In genomic region chr15:89150041-89150390, GRCm38 (mm10) we compare ENCODE assay signal across 9 mouse cellular contexts. TPM values are rescaled to one million over a fixed set of nuclear protein-coding genes. Genes with fewer than 3 reads are reported as not detected.
A peak's percentile ranks its signal among the peaks of the same experiment; 100 is the strongest.
DNase-seq lines count a peak whose midpoint lies in the region; ATAC-seq lines count a peak whose summit lies in the region.
"Had no signal": no experiment of that assay in that cellular context is flagged by ENCODE, and none has a peak within 500 bp of the region (broad histone marks: within the 10 kb centered on the region; RNA-seq: fewer than 3 reads in every experiment).

No protein-coding gene starts in this region.

- no peak overlapping the region for H3K27ac ChIP-seq in embryonic facial prominence, embryonic 15.5 days (replicated peaks)
- peak overlapping the region; percentile 23; the same call in 1 of the 2 replicates for H3K27ac ChIP-seq in intestine, embryonic 16.5 days (ENCODE audit: low read length)

- H3K4me1 ChIP-seq in embryonic facial prominence, embryonic 15.5 days, result peaks cover 40% of the 10 kb centered on the region
- peaks cover 17% of the 10 kb centered on the region for H3K4me1 ChIP-seq in intestine, embryonic 16.5 days (ENCODE audit: control insufficient read depth, insufficient read depth, low read length)

- H3K36me3 ChIP-seq in embryonic facial prominence, embryonic 15.5 days, result peaks cover 16% of the 10 kb centered on the region
- H3K36me3 ChIP-seq in intestine, embryonic 16.5 days (ENCODE audit: control insufficient read depth, insufficient read depth, low read length), result no peaks in the 10 kb centered on the region

- H3K4me2 ChIP-seq in embryonic facial prominence, embryonic 15.5 days (replicated peaks), result peak overlapping the region; percentile 81
- peak overlapping the region; percentile 98 for H3K4me2 ChIP-seq in intestine, embryonic 16.5 days (ENCODE audit: low read depth, low read length)

- H3K4me3 ChIP-seq in embryonic facial prominence, embryonic 15.5 days (replicated peaks), result peak overlapping the region; percentile 68
- peak overlapping the region; percentile 72 for H3K4me3 ChIP-seq in intestine, embryonic 16.5 days (ENCODE audit: low read length)

- H3K9ac ChIP-seq in embryonic facial prominence, embryonic 15.5 days, result no peak overlapping the region
- peak overlapping the region; percentile 76 for H3K9ac ChIP-seq in intestine, embryonic 16.5 days (ENCODE audit: low read depth, low read length)

- no peaks in the 10 kb centered on the region for H3K9me3 ChIP-seq in embryonic facial prominence, embryonic 15.5 days (replicated peaks)
- no peaks in the 10 kb centered on the region for H3K9me3 ChIP-seq in intestine, embryonic 16.5 days (ENCODE audit: control insufficient read depth, low read length)

- WGBS in embryonic facial prominence, embryonic 15.5 days, result 1% methylated on average over 13 of the region's 13 CpGs
- 5% methylated on average over 13 of the region's 13 CpGs for WGBS in intestine, embryonic 16.5 days

- DNase-seq in retina, postnatal 1 day, result peak; percentile 49
- DNase-seq in retina, embryonic 14.5 days (ENCODE audit: low spot score), result no peak
- peak; percentile 61 for DNase-seq in mesoderm, embryonic 11.5 days (ENCODE audit: low read depth, low spot score)
- DNase-seq in thymus, postnatal 4 days, result peak; percentile 70
- no peak for DNase-seq in right cerebral cortex, postnatal 14 days
- no peak for DNase-seq in layer of hippocampus, adult 9-11 months

- no peak for ATAC-seq in embryonic facial prominence, embryonic 15.5 days (ENCODE audit: insufficient number of reproducible peaks, low FRiP score, low TSS enrichment, low read depth)
- 0 out of 2 replicates have a peak, but pooled peaks have one; percentile 8 for ATAC-seq in intestine, embryonic 16.5 days

- H3K27me3 ChIP-seq in embryonic facial prominence, embryonic 15.5 days, result peaks cover 28% of the 10 kb centered on the region
- peaks cover 42% of the 10 kb centered on the region for H3K27me3 ChIP-seq in intestine, embryonic 16.5 days (replicated peaks; ENCODE audit: control insufficient read depth, insufficient read depth, low read length)

RNA-seq across cellular contexts. Expression of gene Mapk11, which starts 0.6 kb away (rescaled TPM):
- 10.7 and 12.7 TPM in 2 replicates for polyA plus RNA-seq in embryonic facial prominence, embryonic 15.5 days (2015; fragmentation: Nextera tagmentation; extraction: Ambion mirVana)
- polyA plus RNA-seq in intestine, embryonic 16.5 days (2015; fragmentation: Nextera tagmentation; extraction: Ambion mirVana), result 4.7 and 5.0 TPM in 2 replicates
- polyA plus RNA-seq: erythroblast, embryonic 14.5 days had no signal

RNA-seq across cellular contexts. Expression of gene Mapk12, which starts 9.5 kb away (rescaled TPM):
- 9.4 and 11.2 TPM in 2 replicates for polyA plus RNA-seq in embryonic facial prominence, embryonic 15.5 days (2015; fragmentation: Nextera tagmentation; extraction: Ambion mirVana)
- polyA plus RNA-seq in intestine, embryonic 16.5 days (2015; fragmentation: Nextera tagmentation; extraction: Ambion mirVana), result 2.7 and 3.1 TPM in 2 replicates

RNA-seq across cellular contexts. Expression of gene Hdac10, which starts 21.5 kb away (rescaled TPM):
- 22.3 and 25.7 TPM in 2 replicates for polyA plus RNA-seq in embryonic facial prominence, embryonic 15.5 days (2015; fragmentation: Nextera tagmentation; extraction: Ambion mirVana)
- polyA plus RNA-seq in intestine, embryonic 16.5 days (2015; fragmentation: Nextera tagmentation; extraction: Ambion mirVana), result 25.3 and 27.6 TPM in 2 replicates

RNA-seq across cellular contexts. Expression of gene Tubgcp6, which starts 27.1 kb away (rescaled TPM):
- polyA plus RNA-seq in embryonic facial prominence, embryonic 15.5 days (2015; fragmentation: Nextera tagmentation; extraction: Ambion mirVana), result 14.8 and 15.2 TPM in 2 replicates
- 8.6 and 9.3 TPM in 2 replicates for polyA plus RNA-seq in intestine, embryonic 16.5 days (2015; fragmentation: Nextera tagmentation; extraction: Ambion mirVana)

RNA-seq across cellular contexts. Expression of gene Plxnb2, which starts 30.6 kb away (rescaled TPM):
- polyA plus RNA-seq in embryonic facial prominence, embryonic 15.5 days (2015; fragmentation: Nextera tagmentation; extraction: Ambion mirVana), result 157 and 161 TPM in 2 replicates
- polyA plus RNA-seq in intestine, embryonic 16.5 days (2015; fragmentation: Nextera tagmentation; extraction: Ambion mirVana), result 98.5 and 104 TPM in 2 replicates

Comparison
In these comparisons a context has a peak if more than half of its experiments do, and no peak if none do; other contexts are left out.
1. DNase-seq: peak in retina, postnatal 1 day (single experiment), mesoderm, embryonic 11.5 days (single experiment) and thymus, postnatal 4 days (single experiment); none in retina, embryonic 14.5 days (single experiment), right cerebral cortex, postnatal 14 days (single experiment) and layer of hippocampus, adult 9-11 months (single experiment).